Mouse (Mus musculus) embryonic fibroblast, embryonic 13.5 days (primary cell): ENCODE measurements around the gene Rfpl4.

ENCODE experiments used
- CTCF ChIP-seq: IDR thresholded peaks from 2 replicates; pipeline ENCODE4 v1.5.1; 2011; ENCODE audit warnings: mild to moderate bottlenecking, control low read depth, low read length, moderate library complexity, borderline replicate concordance; ENCODE audit not compliant: insufficient read depth
- POLR2A ChIP-seq: IDR thresholded peaks from 2 replicates; pipeline ENCODE4 v1.6.1; 2011; ENCODE audit warnings: low read depth, mild to moderate bottlenecking, control low read depth, low read length, moderate library complexity

GRCm38 (mm10) chr7:5089853-5090252 lies 26.9 kb downstream of the Rfpl4 start:
- TF ChIP-seq CTCF, result no peak
- no peak for TF ChIP-seq POLR2A
